Mouse (Mus musculus) brain, embryonic 14.5 days (tissue): ENCODE data around the gene Pawr.

Experiments used
- CTCF ChIP-seq: fragments of 200-500 bp; IDR thresholded peaks from 2 replicates; pipeline ENCODE4 v1.5.1; 2012; ENCODE audit warnings: inconsistent platforms, mild to moderate bottlenecking, moderate library complexity, borderline replicate concordance; ENCODE audit not compliant: insufficient read depth, insufficient read length; ENCODE audit errors: extremely low read depth
- POLR2A ChIP-seq: fragments of 200-500 bp; IDR thresholded peaks from 2 replicates; pipeline ENCODE4 v1.6.1; 2012; ENCODE audit warnings: mild to moderate bottlenecking, inconsistent platforms, borderline replicate concordance; ENCODE audit not compliant: poor library complexity, insufficient read depth, insufficient read length, severe bottlenecking; ENCODE audit errors: extremely low read depth

GRCm38 (mm10) chr10:108345123-108345522 is 13.2 kb downstream of the Pawr start:
- TF ChIP-seq CTCF (no peak), POLR2A (no peak)
